Mouse (Mus musculus) myocyte (in vitro differentiated cells): ENCODE data around the gene Ccm2. TPM values are rescaled to one million over a fixed set of nuclear protein-coding genes. Genes with fewer than 3 reads are reported as not detected.

Source experiments
- H3K27me3 ChIP-seq: one replicate; pipeline ENCODE4 v1.6.1; 2011; ENCODE audit not compliant: control insufficient read depth, insufficient read depth, insufficient read length
- H3K36me3 ChIP-seq: one replicate; pipeline ENCODE4 v1.6.1; 2011; ENCODE audit not compliant: control insufficient read depth, insufficient read depth
- H3K4me2 ChIP-seq: one replicate; pipeline ENCODE4 v1.6.1; 2011; ENCODE audit warnings: low read depth, control low read depth
- H3K4me3 ChIP-seq: one replicate; pipeline ENCODE4 v1.5.1; 2011; ENCODE audit warnings: mild to moderate bottlenecking, control low read depth, moderate library complexity
- H3K79me2 ChIP-seq: one replicate; pipeline ENCODE4 v1.6.1; 2011; ENCODE audit not compliant: control insufficient read depth, insufficient read depth
- H3ac ChIP-seq: one replicate; pipeline ENCODE4 v1.6.1; 2011; ENCODE audit not compliant: control insufficient read depth, insufficient read length
- CEBPB ChIP-seq: IDR thresholded peaks from 2 replicates; pipeline ENCODE4 v1.6.1; 2011; ENCODE audit warnings: mild to moderate bottlenecking, moderate library complexity; ENCODE audit not compliant: poor library complexity, insufficient read depth, severe bottlenecking
- E2F4 ChIP-seq: IDR thresholded peaks from one replicate; pipeline ENCODE4 v1.6.1; 2011; ENCODE audit warnings: mild to moderate bottlenecking, control low read depth, moderate library complexity; ENCODE audit not compliant: insufficient read depth
- MAX ChIP-seq: IDR thresholded peaks from one replicate; pipeline ENCODE4 v1.6.1; 2011; ENCODE audit warnings: low read depth, mild to moderate bottlenecking, control low read depth
- MYOD1 ChIP-seq, 3 experiments: IDR thresholded peaks; one replicate each; pipeline ENCODE4 v1.6.1; 2011; ENCODE audit warnings: control low read depth in 2 of 3, low read depth in 2 of 3, mild to moderate bottlenecking in 2 of 3, moderate library complexity in 1 of 3; ENCODE audit not compliant: insufficient read length in 2 of 3, control insufficient read depth in 1 of 3
- MYOG ChIP-seq, 3 experiments: IDR thresholded peaks; one replicate each; pipeline ENCODE4 v1.6.1; 2011; ENCODE audit warnings: control low read depth in 2 of 3, low read depth in 2 of 3, mild to moderate bottlenecking in 2 of 3; ENCODE audit not compliant: insufficient read length in 2 of 3, control insufficient read depth in 1 of 3, insufficient read depth in 1 of 3
- POLR2A ChIP-seq: IDR thresholded peaks from one replicate; pipeline ENCODE4 v1.6.1; 2011; ENCODE audit warnings: low read depth, mild to moderate bottlenecking, control low read depth, moderate library complexity; ENCODE audit not compliant: insufficient read length
- POLR2AphosphoS2 ChIP-seq: IDR thresholded peaks from one replicate; pipeline ENCODE4 v1.6.1; 2011; ENCODE audit warnings: low read depth, control low read depth; ENCODE audit not compliant: insufficient read length
- REST ChIP-seq: IDR thresholded peaks from one replicate; pipeline ENCODE4 v1.6.1; 2011; ENCODE audit warnings: mild to moderate bottlenecking, control low read depth, moderate library complexity; ENCODE audit not compliant: insufficient read depth, insufficient read length
- SRF ChIP-seq: IDR thresholded peaks from one replicate; pipeline ENCODE4 v1.6.1; 2011; ENCODE audit warnings: low read depth; ENCODE audit not compliant: control insufficient read depth, insufficient read length
- TCF12 ChIP-seq: IDR thresholded peaks from one replicate; pipeline ENCODE4 v1.6.1; 2011; ENCODE audit warnings: mild to moderate bottlenecking, control low read depth; ENCODE audit not compliant: poor library complexity, insufficient read depth, severe bottlenecking
- TCF3 ChIP-seq: IDR thresholded peaks from one replicate; pipeline ENCODE4 v1.6.1; 2011; ENCODE audit warnings: low read depth, control low read depth; ENCODE audit not compliant: insufficient read length
- USF1 ChIP-seq: IDR thresholded peaks from one replicate; pipeline ENCODE4 v1.6.1; 2011; ENCODE audit warnings: low read depth, mild to moderate bottlenecking, control low read depth, moderate library complexity
- polyA plus RNA-seq: library from polyadenylated mRNA; unstranded; fragments of >200 nt; fragmentation: generic; extraction: Trizol; gene quantifications from one replicate; pipeline ENCODE4 v1.2.1, GENCODE M21; 2012; ENCODE audit warnings: missing spikeins

Ccm2 gene
- polyA plus RNA-seq, 1 experiment = 66.0 TPM

DNA sequence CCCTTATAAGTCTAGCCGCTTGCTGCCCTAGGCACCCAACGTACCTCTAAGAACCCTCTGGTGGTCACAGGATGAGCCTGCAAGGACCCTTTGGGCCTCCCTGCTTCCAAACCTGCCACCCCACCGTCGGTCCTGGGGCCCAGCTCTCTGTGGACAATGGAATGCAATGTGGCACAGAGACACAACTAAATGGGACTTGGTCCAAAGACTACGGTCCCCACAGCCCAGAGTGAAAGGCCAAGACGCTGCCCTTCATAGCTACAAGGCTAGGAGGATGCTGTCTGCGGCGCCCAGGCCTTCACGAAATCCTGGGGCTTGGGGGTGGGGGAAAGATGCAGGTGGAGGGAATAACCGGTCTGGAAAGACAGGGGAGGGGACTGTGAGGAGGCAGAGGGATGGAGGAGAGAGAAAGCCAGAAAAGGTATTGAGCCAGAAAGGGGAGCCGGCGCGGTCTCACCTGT is 58.4 kb downstream of the Ccm2 start:
- Histone ChIP-seq H3K36me3 (no peaks in the 10 kb centered on the region), H3K4me3 (no peak overlapping the region), H3K27me3 (no peaks in the 10 kb centered on the region), H3K4me2 (peak overlapping the region; percentile 16), H3ac (no peak overlapping the region), H3K79me2 (no peaks in the 10 kb centered on the region)
- TF ChIP-seq MYOG (IDR thresholded peaks at IDR 0.05; ENCODE audit: control insufficient read depth in 1 of 3, insufficient read depth in 1 of 3, insufficient read length in 2 of 3, low read depth in 2 of 3) (no peak), CEBPB (no peak), POLR2A (no peak), MYOD1 (IDR thresholded peaks at IDR 0.05; ENCODE audit: control insufficient read depth in 1 of 3, insufficient read length in 2 of 3, low read depth in 2 of 3) (no peak), REST (no peak), SRF (no peak), E2F4 (no peak), USF1 (no peak), POLR2AphosphoS2 (no peak), MAX (no peak), TCF3 (no peak), TCF12 (no peak)

DNA sequence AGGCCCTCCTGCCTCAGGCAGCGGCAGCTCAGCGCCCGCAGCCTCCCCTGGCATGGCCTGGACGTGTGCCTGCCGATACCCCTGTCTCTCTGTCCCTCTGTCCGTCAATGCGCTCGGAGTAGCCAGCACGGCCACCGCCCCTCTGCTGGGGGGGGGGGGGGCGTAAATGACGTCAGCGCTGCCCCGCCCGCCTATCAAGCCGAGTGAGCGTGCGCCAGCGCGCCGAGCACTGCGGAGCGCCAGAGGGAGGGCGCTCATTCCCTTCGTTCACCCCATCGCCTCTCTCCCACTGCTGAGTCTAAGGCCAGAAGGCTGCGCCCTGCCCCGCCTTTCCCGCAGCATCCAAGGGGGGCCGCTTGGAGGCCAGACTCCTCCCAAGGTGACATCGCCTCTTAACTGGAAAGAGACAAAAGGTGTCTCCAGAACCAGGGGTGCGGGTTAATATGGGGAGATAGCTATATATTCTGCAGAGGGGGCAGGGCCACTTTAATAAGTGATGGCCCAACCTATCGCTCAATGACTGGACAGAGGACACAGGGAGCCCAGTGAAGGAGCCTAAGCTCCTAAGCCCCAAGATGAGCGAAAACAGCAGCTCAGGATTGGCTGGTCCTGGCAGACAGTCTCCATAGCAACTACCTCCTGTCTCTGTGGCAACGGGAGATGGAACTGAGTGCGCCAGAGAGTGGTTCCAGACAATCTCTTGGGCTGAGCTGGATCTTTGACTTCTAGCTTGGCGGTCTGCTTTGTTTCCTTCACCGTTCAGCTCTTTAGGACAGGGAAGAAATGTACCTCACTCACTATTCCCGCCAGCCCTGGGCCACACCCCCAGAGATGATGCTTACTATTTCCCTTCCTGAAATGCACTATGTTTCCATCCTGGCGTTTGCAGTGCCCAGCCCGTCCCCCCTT is 59.1 kb downstream of the Ccm2 start, which contains the start of gene Nacad:
Gene Nacad, minus strand, starts transcription at position 563 of the 909 bp plus-strand sequence.
- no peaks in the 10 kb centered on the region for H3K27me3 ChIP-seq
- H3K79me2 ChIP-seq = no peaks in the 10 kb centered on the region
- peaks cover 4% of the 10 kb centered on the region for H3K36me3 ChIP-seq
- H3K4me2 ChIP-seq = peak within 1 kb of the TSS; percentile 52
- H3K4me3 ChIP-seq = no peak within 1 kb of the TSS
- H3ac ChIP-seq = no peak within 1 kb of the TSS
- TF ChIP-seq CEBPB (no peak), SRF (no peak), POLR2AphosphoS2 (no peak), REST (no peak), E2F4 (no peak), MYOD1 (IDR thresholded peaks at IDR 0.05; ENCODE audit: control insufficient read depth in 1 of 3, insufficient read length in 2 of 3, low read depth in 2 of 3) (no peak), POLR2A (peak; percentile 22), TCF3 (no peak)

DNA sequence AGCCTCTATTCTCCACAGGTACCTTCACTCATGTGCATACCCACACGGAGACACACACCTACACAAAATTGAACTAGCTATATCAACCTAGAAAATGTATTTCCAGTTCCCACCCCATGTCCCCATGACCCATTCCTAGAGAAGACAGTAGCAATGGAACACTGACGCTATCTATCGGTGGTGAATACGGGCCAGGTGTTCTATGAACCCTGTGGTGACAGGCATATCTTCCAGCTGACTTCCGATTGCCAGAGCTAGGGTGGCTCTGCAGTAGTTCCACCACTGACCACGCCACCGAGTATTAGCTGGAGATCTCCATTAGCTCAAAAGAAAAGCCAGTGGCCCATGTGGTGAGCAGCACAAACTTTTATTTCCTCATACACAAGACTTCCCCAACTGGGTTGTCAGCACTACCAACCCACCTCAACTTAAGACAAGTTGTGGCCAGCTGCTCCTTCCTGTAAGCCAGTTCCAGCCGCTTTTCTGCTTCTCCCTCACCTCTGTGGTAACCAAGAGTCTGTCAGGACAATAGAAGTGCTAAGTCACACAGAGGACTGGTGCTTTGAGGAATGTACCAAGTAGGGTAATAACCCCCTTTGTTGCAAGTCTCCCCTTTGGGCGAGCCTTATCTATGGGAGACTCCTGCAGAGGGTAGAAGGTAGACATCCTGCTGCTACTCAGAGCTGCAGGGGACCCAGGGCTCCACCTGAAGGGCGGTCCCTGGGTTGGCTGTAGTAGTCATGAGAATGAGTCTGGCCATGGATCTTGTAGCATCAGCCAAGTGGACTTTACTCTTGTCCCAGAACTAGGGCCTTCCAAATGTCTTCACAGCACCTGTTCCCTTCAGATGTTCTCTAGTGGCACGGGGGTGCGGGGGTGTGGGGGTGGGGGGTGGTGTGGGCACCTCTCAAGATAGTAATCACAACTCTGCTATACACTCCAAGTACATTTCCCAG is 68.8 kb downstream of the Ccm2 start:
- TF ChIP-seq MYOD1 (IDR thresholded peaks at IDR 0.05; ENCODE audit: control insufficient read depth in 1 of 3, insufficient read length in 2 of 3, low read depth in 2 of 3) = no peak
- TF ChIP-seq MAX = no peak
- no peak for TF ChIP-seq SRF
- TF ChIP-seq MYOG (IDR thresholded peaks at IDR 0.05; ENCODE audit: control insufficient read depth in 1 of 3, insufficient read depth in 1 of 3, insufficient read length in 2 of 3, low read depth in 2 of 3) = no peak
- TF ChIP-seq POLR2A = no peak
- TF ChIP-seq TCF12 = no peak
- TF ChIP-seq POLR2AphosphoS2 = peak; percentile 35
- H3K36me3 ChIP-seq = peaks cover 49% of the 10 kb centered on the region
- no peak overlapping the region for H3K4me2 ChIP-seq
- no peaks in the 10 kb centered on the region for H3K27me3 ChIP-seq
- no peak overlapping the region for H3K4me3 ChIP-seq
- no peaks in the 10 kb centered on the region for H3K79me2 ChIP-seq
- no peak overlapping the region for H3ac ChIP-seq

DNA sequence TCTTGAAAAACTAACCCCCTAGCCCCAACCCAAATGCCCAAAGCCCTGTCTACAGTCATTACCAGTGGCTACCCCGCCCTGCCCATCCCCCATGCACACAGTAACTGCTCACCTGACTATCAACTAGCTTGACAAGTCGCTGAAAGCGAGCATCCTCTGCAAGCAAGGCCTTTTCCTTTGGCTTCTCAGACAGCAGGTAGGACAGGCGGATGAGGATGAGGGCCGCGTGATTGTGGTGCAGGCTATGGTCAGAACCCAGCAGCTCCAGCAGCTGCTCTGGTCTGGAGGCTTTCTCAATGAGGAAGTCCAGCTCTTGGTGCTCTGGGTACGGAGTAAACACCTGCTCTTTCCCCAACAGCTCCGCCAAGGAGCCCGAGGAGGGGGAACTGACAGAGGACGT is 77.0 kb downstream of the Ccm2 start:
- peaks cover 51% of the 10 kb centered on the region for H3K79me2 ChIP-seq
- H3K4me2 ChIP-seq = peak overlapping the region; percentile 98
- no peak for TF ChIP-seq CEBPB
- TF ChIP-seq MAX = no peak
- no peak for TF ChIP-seq SRF
- peak overlapping the region; percentile 98 for H3K4me3 ChIP-seq
- H3K36me3 ChIP-seq = peaks cover 34% of the 10 kb centered on the region
- no peaks in the 10 kb centered on the region for H3K27me3 ChIP-seq
- H3ac ChIP-seq = no peak overlapping the region
